In genomic region chr7:28969271-28969670, GRCm38 (mm10) we compare ENCODE assay signal across 20 mouse cellular contexts. TPM values are rescaled to one million over a fixed set of nuclear protein-coding genes. Genes with fewer than 3 reads are reported as not detected.
DNase-seq lines count a peak whose midpoint lies in the region; ATAC-seq and TF ChIP-seq lines count a peak whose summit lies in the region.
"Had no signal": no experiment of that assay in that cellular context is flagged by ENCODE, and none has a peak within 500 bp of the region (broad histone marks: within the 10 kb centered on the region; RNA-seq: fewer than 3 reads in every experiment).

No protein-coding gene starts in this region.

- H3K27ac ChIP-seq in gastrocnemius, adult 2 months: peak overlapping the region; percentile 82
- peak overlapping the region; percentile 30; the same call in 1 of the 2 replicates for H3K27ac ChIP-seq in limb, embryonic 15.5 days
- H3K27ac ChIP-seq in limb, embryonic 10.5 days: no peak overlapping the region
- H3K27ac ChIP-seq in small intestine, adult 2 months (ENCODE audit: insufficient read depth, low read depth, low read length): peak overlapping the region; percentile 97
- H3K27ac ChIP-seq: embryonic facial prominence, embryonic 13.5 days; forebrain, embryonic 15.5 days; heart, embryonic 13.5 days; hindbrain, embryonic 13.5 days; liver, embryonic 12.5 days; lung, embryonic 15.5 days; midbrain, embryonic 12.5 days had no signal

- no peak for DNase-seq in gastrocnemius, adult 2 months
- no peak for DNase-seq in gastrocnemius, postnatal 4 days (ENCODE audit: low spot score in 2 of 2)
- no peak for DNase-seq in limb, embryonic 10.5 days (ENCODE audit: low spot score)
- peak; percentile 72 for DNase-seq in R1 (ENCODE audit: low read depth, low spot score)
- DNase-seq in left cerebral cortex, adult 18-20 months (ENCODE audit: low spot score in 2 of 2): no peak
- DNase-seq in right cerebral cortex, postnatal 10 days (ENCODE audit: low spot score in 2 of 2): no peak
- DNase-seq: cerebellum, adult 9-11 months; retina, postnatal 1 day; thymus, adult 2 months had no signal

- 92% methylated on average over 1 of the region's 1 CpGs for WGBS in limb, embryonic 15.5 days
- WGBS in limb, embryonic 10.5 days: 97% methylated on average over 1 of the region's 1 CpGs
- WGBS in small intestine, adult 2 months: 84% methylated on average over 1 of the region's 1 CpGs

- no peak overlapping the region for H3K9ac ChIP-seq in limb, embryonic 15.5 days
- H3K9ac ChIP-seq: embryonic facial prominence, embryonic 13.5 days; forebrain, embryonic 15.5 days; hindbrain, embryonic 13.5 days; liver, embryonic 12.5 days; lung, embryonic 15.5 days; midbrain, embryonic 12.5 days had no signal

- intact Hi-C loops in gastrocnemius, adult 2 months (cut with DNase I): no loop called here

- no peaks in the 10 kb centered on the region for H3K9me3 ChIP-seq in limb, embryonic 15.5 days
- H3K9me3 ChIP-seq in limb, embryonic 10.5 days (replicated peaks): no peaks in the 10 kb centered on the region
- H3K9me3 ChIP-seq: embryonic facial prominence, embryonic 13.5 days; forebrain, embryonic 15.5 days; heart, embryonic 13.5 days; hindbrain, embryonic 13.5 days; liver, embryonic 12.5 days; lung, embryonic 15.5 days; midbrain, embryonic 12.5 days had no signal

- H3K4me2 ChIP-seq in limb, embryonic 15.5 days: no peak overlapping the region
- H3K4me2 ChIP-seq: embryonic facial prominence, embryonic 13.5 days; forebrain, embryonic 15.5 days; heart, embryonic 13.5 days; hindbrain, embryonic 13.5 days; liver, embryonic 12.5 days; lung, embryonic 15.5 days; midbrain, embryonic 12.5 days had no signal

- ATAC-seq in limb, embryonic 15.5 days (ENCODE audit: insufficient number of reproducible peaks, low FRiP score, low TSS enrichment, low read depth): no peak
- ATAC-seq: CD4-positive, CD25-positive, alpha-beta regulatory T cell, adult 4 months; forebrain, embryonic 15.5 days; inflammation-experienced regulatory T-cells, adult 6 months; liver, embryonic 12.5 days had no signal

- H3K27me3 ChIP-seq in limb, embryonic 15.5 days: no peaks in the 10 kb centered on the region
- H3K27me3 ChIP-seq in limb, embryonic 10.5 days (ENCODE audit: low read depth, poor library complexity, severe bottlenecking): no peaks in the 10 kb centered on the region
- H3K27me3 ChIP-seq in small intestine, adult 2 months (ENCODE audit: control insufficient read depth, insufficient read depth, low read length): no peaks in the 10 kb centered on the region
- H3K27me3 ChIP-seq: embryonic facial prominence, embryonic 13.5 days; forebrain, embryonic 15.5 days; heart, embryonic 13.5 days; hindbrain, embryonic 13.5 days; liver, embryonic 12.5 days; lung, embryonic 15.5 days; midbrain, embryonic 12.5 days had no signal

- no peak for TF ChIP-seq CTCF in gastrocnemius, adult 2 months (IDR thresholded peaks at IDR 0.05)
- TF ChIP-seq CTCF in small intestine, adult 2 months (IDR thresholded peaks at IDR 0.05; ENCODE audit: extremely low read depth, insufficient read length, insufficient replicate concordance, low read depth, low read length): no peak

- no peak for TF ChIP-seq POLR2A in small intestine, adult 2 months (IDR thresholded peaks at IDR 0.05; ENCODE audit: low read depth, low read length)

- H3K4me1 ChIP-seq in limb, embryonic 15.5 days: peaks cover 22% of the 10 kb centered on the region
- peaks cover 7% of the 10 kb centered on the region; the same call in 1 of the 2 replicates for H3K4me1 ChIP-seq in limb, embryonic 10.5 days
- H3K4me1 ChIP-seq in small intestine, adult 2 months (ENCODE audit: control insufficient read depth, insufficient read depth, insufficient read length, low read length): peaks cover 30% of the 10 kb centered on the region
- H3K4me1 ChIP-seq: embryonic facial prominence, embryonic 13.5 days; hindbrain, embryonic 13.5 days; midbrain, embryonic 12.5 days had no signal

- H3K36me3 ChIP-seq in limb, embryonic 15.5 days: peaks cover 44% of the 10 kb centered on the region
- H3K36me3 ChIP-seq in limb, embryonic 10.5 days: peaks cover 50% of the 10 kb centered on the region
- H3K36me3 ChIP-seq in small intestine, adult 2 months (ENCODE audit: control insufficient read depth, insufficient read depth, low read length): peaks cover 11% of the 10 kb centered on the region

- no peak overlapping the region for H3K4me3 ChIP-seq in gastrocnemius, adult 2 months
- no peak overlapping the region for H3K4me3 ChIP-seq in limb, embryonic 15.5 days
- H3K4me3 ChIP-seq in limb, embryonic 10.5 days: no peak overlapping the region
- no peak overlapping the region for H3K4me3 ChIP-seq in small intestine, adult 2 months (ENCODE audit: low read depth, low read length)
- H3K4me3 ChIP-seq: embryonic facial prominence, embryonic 13.5 days; forebrain, embryonic 15.5 days; heart, embryonic 13.5 days; hindbrain, embryonic 13.5 days; liver, embryonic 12.5 days; lung, embryonic 15.5 days; midbrain, embryonic 12.5 days had no signal

RNA-seq across cellular contexts. Expression of gene Actn4, which starts 7.1 kb away (rescaled TPM):
- total RNA-seq in gastrocnemius, adult 2 months (2021): 10 to 100 TPM; 27.1 to 40.2 TPM
- 100 to 1,000 TPM; 133 to 160 TPM for total RNA-seq in gastrocnemius, postnatal 4 days (2021)
- polyA plus RNA-seq in limb, embryonic 15.5 days (2015; fragmentation: Nextera tagmentation; extraction: Ambion mirVana): 347 and 359 TPM in 2 replicates
- 253 and 285 TPM in 2 replicates for polyA plus RNA-seq in limb, embryonic 10.5 days (2016; fragmentation: Nextera tagmentation; extraction: Ambion mirVana)
- polyA plus RNA-seq in small intestine, adult 2 months (2012; rRNA removed): 506 and 1,069 TPM in 2 replicates
- 100 to 1,000 TPM; 192 TPM for total RNA-seq in left cerebral cortex, adult 18-20 months (2021)

RNA-seq across cellular contexts. Expression of gene Eif3k, which starts 12.4 kb away (rescaled TPM):
- 100 to 1,000 TPM; 122 to 141 TPM for total RNA-seq in gastrocnemius, adult 2 months (2021)
- 100 to 1,000 TPM; 191 to 212 TPM for total RNA-seq in gastrocnemius, postnatal 4 days (2021)
- 372 and 387 TPM in 2 replicates for polyA plus RNA-seq in limb, embryonic 15.5 days (2015; fragmentation: Nextera tagmentation; extraction: Ambion mirVana)
- 446 and 467 TPM in 2 replicates for polyA plus RNA-seq in limb, embryonic 10.5 days (2016; fragmentation: Nextera tagmentation; extraction: Ambion mirVana)
- polyA plus RNA-seq in small intestine, adult 2 months (2012; rRNA removed): 135 and 169 TPM in 2 replicates
- 100 to 1,000 TPM; 196 to 199 TPM for total RNA-seq in left cerebral cortex, adult 18-20 months (2021)

RNA-seq across cellular contexts. Expression of gene Map4k1, which starts 12.6 kb away (rescaled TPM):
- under 1 TPM; 0.25 to 0.33 TPM for total RNA-seq in gastrocnemius, adult 2 months (2021)
- total RNA-seq in gastrocnemius, postnatal 4 days (2021): 1 to 10 TPM; 1.3 to 1.6 TPM
- 7.2 and 7.6 TPM in 2 replicates for polyA plus RNA-seq in limb, embryonic 15.5 days (2015; fragmentation: Nextera tagmentation; extraction: Ambion mirVana)
- polyA plus RNA-seq in limb, embryonic 10.5 days (2016; fragmentation: Nextera tagmentation; extraction: Ambion mirVana): 18.9 and 19.4 TPM in 2 replicates
- 11.1 and 21.3 TPM in 2 replicates for polyA plus RNA-seq in small intestine, adult 2 months (2012; rRNA removed)
- total RNA-seq in left cerebral cortex, adult 18-20 months (2021): 1 to 10 TPM; 1.0 to 1.7 TPM
